Mouse (Mus musculus): ENCODE results near the gene Trp73. TPM values are rescaled to one million over a fixed set of nuclear protein-coding genes. Genes with fewer than 3 reads are reported as not detected.

Gene Trp73
- polyA plus RNA-seq, 1 experiment from 2014 or later = 5.7 TPM

DNA sequence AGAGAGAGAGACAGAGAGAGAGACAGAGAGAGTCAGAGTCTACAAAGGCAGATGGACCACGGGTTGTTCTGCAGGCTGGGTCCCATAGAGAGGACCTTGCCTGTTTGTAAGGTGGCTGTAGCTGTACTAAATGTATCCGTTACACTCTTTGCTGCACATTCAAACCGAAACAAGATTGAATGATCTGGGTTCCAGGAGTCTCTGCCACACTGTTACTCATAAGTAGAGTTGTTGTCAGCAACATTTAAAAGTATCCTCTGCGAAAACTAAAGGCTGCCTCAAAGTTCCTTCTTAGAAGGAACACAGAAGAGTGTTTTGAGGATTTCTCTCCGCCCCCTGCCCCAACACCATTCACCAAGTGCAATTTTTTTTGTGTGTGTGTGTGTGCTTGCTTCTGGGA, 2.9 kb downstream of the Trp73 start:
- Histone ChIP-seq H3K27me3 (replicated peaks; ENCODE audit: control insufficient read depth, insufficient read depth, low read length) (peaks cover 47% of the 10 kb centered on the region), H3K9me3 (ENCODE audit: control insufficient read depth, low read length) (no peaks in the 10 kb centered on the region), H3K27ac (ENCODE audit: low read length) (no peak overlapping the region), H3K36me3 (ENCODE audit: control insufficient read depth, insufficient read depth) (no peaks in the 10 kb centered on the region), H3K4me1 (replicated peaks; ENCODE audit: control insufficient read depth, insufficient read depth, low read length) (peaks cover 24% of the 10 kb centered on the region), H3K4me3 (replicated peaks; ENCODE audit: low read length) (no peak overlapping the region), H3K9ac (replicated peaks; ENCODE audit: low read depth, low read length) (no peak overlapping the region), H3K4me2 (ENCODE audit: low read length) (no peak overlapping the region)
- WGBS = 59% methylated on average over 5 of the region's 5 CpGs
- no peak for ATAC-seq

DNA sequence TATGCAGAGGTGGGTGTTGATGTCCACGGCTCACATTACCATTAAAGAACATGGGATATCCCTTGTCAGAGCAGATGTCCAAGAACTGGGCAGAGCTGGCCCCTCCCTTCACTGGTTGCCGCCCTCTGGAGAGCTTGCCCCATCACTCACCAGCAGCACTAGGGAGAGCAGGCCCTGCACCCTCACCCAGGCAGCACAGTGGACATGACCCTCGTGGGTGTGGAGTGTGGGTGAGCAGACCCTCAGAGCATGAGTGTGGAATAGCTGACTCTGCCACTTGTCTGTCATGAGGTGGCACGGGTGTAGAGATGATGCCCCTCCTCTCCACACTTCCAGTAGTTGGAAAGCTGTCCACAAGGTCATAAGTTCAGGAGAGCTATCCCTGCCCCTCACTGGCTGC, 5.2 kb downstream of the Trp73 start:
- Histone ChIP-seq H3K27ac (ENCODE audit: low read length) (no peak overlapping the region), H3K36me3 (ENCODE audit: control insufficient read depth, insufficient read depth) (no peaks in the 10 kb centered on the region), H3K4me1 (replicated peaks; ENCODE audit: control insufficient read depth, insufficient read depth, low read length) (peaks cover 4% of the 10 kb centered on the region), H3K9ac (replicated peaks; ENCODE audit: low read depth, low read length) (no peak overlapping the region), H3K9me3 (ENCODE audit: control insufficient read depth, low read length) (no peaks in the 10 kb centered on the region), H3K27me3 (replicated peaks; ENCODE audit: control insufficient read depth, insufficient read depth, low read length) (peaks cover 33% of the 10 kb centered on the region), H3K4me3 (replicated peaks; ENCODE audit: low read length) (no peak overlapping the region), H3K4me2 (ENCODE audit: low read length) (no peak overlapping the region)
- 80% methylated on average over 4 of the region's 4 CpGs for whole genome bisulfite sequencing
- ATAC-seq = no peak

DNA sequence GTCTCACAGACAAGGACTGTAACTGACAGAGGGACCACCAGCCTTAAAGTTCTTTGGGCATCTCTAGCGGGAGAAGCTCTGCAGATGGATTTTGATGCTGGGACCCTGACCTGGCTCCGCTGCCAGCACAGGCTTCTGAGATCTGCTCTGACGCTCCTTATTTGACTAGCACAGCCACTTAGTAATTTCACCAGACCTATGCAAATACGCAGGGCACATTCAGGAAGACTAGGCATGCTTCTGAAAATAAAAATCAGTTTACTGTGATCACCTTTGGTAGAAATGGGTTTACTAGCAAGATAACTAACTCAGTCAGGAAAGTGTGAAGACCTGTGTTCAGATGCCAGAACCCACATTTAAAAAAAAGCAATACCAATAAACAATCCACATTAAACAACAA, 8.1 kb downstream of the Trp73 start:
- 77% methylated on average over 4 of the region's 4 CpGs for WGBS
- no peak overlapping the region for H3K27ac ChIP-seq (ENCODE audit: low read length)
- H3K9ac ChIP-seq (replicated peaks; ENCODE audit: low read depth, low read length) = no peak overlapping the region
- H3K4me2 ChIP-seq (ENCODE audit: low read length) = no peak overlapping the region
- no peak for ATAC-seq
- no peak overlapping the region for H3K4me3 ChIP-seq (replicated peaks; ENCODE audit: low read length)
- peaks cover 12% of the 10 kb centered on the region; the same call in 1 of the 2 replicates for H3K27me3 ChIP-seq (replicated peaks; ENCODE audit: control insufficient read depth, insufficient read depth, low read length)
- no peaks in the 10 kb centered on the region for H3K36me3 ChIP-seq (ENCODE audit: control insufficient read depth, insufficient read depth)
- H3K9me3 ChIP-seq (ENCODE audit: control insufficient read depth, low read length) = no peaks in the 10 kb centered on the region
- no peaks in the 10 kb centered on the region for H3K4me1 ChIP-seq (replicated peaks; ENCODE audit: control insufficient read depth, insufficient read depth, low read length)

DNA sequence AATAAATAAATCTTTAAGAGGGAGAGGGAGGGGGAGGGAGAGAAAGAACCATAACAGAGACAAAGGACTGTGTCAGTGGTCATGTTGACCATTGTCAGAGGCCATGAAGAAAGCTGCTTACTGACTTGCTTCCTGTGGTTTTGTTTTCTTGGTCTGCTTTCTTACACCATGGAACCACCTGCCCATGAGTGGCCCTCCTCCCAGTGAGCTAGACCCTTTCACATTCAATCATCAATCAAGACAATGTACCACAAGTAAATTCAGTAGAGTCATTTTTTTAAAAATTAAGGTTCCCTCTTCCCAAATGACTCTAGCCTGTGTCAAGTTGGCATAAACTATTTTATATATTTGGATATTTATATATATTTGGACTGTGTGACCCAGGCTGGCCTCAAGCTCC, 10.1 kb downstream of the Trp73 start:
- Histone ChIP-seq H3K4me1 (replicated peaks; ENCODE audit: control insufficient read depth, insufficient read depth, low read length) (no peaks in the 10 kb centered on the region), H3K4me2 (ENCODE audit: low read length) (no peak overlapping the region), H3K36me3 (ENCODE audit: control insufficient read depth, insufficient read depth) (no peaks in the 10 kb centered on the region), H3K9me3 (ENCODE audit: control insufficient read depth, low read length) (no peaks in the 10 kb centered on the region), H3K27me3 (replicated peaks; ENCODE audit: control insufficient read depth, insufficient read depth, low read length) (peaks cover 3% of the 10 kb centered on the region; the same call in 1 of the 2 replicates), H3K4me3 (replicated peaks; ENCODE audit: low read length) (no peak overlapping the region), H3K9ac (replicated peaks; ENCODE audit: low read depth, low read length) (no peak overlapping the region), H3K27ac (ENCODE audit: low read length) (no peak overlapping the region)
- ATAC-seq = no peak

DNA sequence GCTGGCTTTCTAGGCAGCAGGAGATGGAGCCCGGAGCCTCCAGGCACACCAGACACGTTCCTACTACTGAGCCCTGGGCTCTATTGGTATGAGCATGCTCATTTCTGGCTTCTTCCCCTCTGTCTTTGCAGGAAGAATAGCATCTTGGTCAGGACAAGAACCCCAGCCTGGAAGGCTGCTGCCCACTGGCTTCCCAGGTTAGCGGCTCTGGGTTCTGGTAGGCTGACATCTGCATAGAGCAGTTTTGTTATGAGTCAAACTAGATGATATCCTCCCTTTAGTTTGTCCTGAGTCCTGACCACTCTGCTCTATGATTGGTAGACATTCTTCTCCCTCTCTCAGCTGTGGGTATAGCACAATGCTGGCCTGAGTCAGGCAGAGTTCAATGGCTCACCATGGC, 12.7 kb downstream of the Trp73 start:
- no peak overlapping the region for H3K4me3 ChIP-seq (replicated peaks; ENCODE audit: low read length)
- H3K9ac ChIP-seq (replicated peaks; ENCODE audit: low read depth, low read length) = no peak overlapping the region
- no peaks in the 10 kb centered on the region for H3K4me1 ChIP-seq (replicated peaks; ENCODE audit: control insufficient read depth, insufficient read depth, low read length)
- H3K9me3 ChIP-seq (ENCODE audit: control insufficient read depth, low read length) = no peaks in the 10 kb centered on the region
- H3K27ac ChIP-seq (ENCODE audit: low read length) = no peak overlapping the region
- peaks cover 3% of the 10 kb centered on the region; the same call in 1 of the 2 replicates for H3K27me3 ChIP-seq (replicated peaks; ENCODE audit: control insufficient read depth, insufficient read depth, low read length)
- H3K4me2 ChIP-seq (ENCODE audit: low read length) = no peak overlapping the region
- no peaks in the 10 kb centered on the region for H3K36me3 ChIP-seq (ENCODE audit: control insufficient read depth, insufficient read depth)
- 73% methylated on average over 3 of the region's 3 CpGs for whole genome bisulfite sequencing
- no peak for ATAC-seq

DNA sequence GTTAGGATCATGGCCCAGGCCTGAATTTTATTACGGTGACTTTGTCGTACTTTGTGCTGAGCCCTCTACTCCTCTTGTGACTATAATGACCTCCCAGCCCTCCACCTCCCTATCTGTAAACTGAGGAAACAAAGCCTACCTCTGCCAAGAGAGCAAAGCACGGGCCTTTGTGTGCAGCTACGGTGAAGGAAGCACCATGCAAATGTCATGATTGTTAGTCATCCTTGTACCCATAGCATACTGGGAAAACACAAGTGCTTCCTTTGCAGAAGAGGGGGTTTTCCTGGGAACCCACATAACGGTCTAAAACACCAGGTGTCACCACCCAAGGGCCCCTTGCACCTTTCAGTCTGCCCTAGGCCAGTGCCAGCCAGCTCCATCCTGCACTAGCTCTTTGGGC, 14.8 kb downstream of the Trp73 start:
- Histone ChIP-seq H3K27me3 (replicated peaks; ENCODE audit: control insufficient read depth, insufficient read depth, low read length) (peaks cover 3% of the 10 kb centered on the region; the same call in 1 of the 2 replicates), H3K9me3 (ENCODE audit: control insufficient read depth, low read length) (no peaks in the 10 kb centered on the region), H3K36me3 (ENCODE audit: control insufficient read depth, insufficient read depth) (no peaks in the 10 kb centered on the region), H3K4me3 (replicated peaks; ENCODE audit: low read length) (no peak overlapping the region), H3K4me1 (replicated peaks; ENCODE audit: control insufficient read depth, insufficient read depth, low read length) (no peaks in the 10 kb centered on the region), H3K4me2 (ENCODE audit: low read length) (no peak overlapping the region), H3K9ac (replicated peaks; ENCODE audit: low read depth, low read length) (no peak overlapping the region), H3K27ac (ENCODE audit: low read length) (no peak overlapping the region)
- WGBS = 69% methylated on average over 5 of the region's 5 CpGs
- ATAC-seq = no peak

DNA sequence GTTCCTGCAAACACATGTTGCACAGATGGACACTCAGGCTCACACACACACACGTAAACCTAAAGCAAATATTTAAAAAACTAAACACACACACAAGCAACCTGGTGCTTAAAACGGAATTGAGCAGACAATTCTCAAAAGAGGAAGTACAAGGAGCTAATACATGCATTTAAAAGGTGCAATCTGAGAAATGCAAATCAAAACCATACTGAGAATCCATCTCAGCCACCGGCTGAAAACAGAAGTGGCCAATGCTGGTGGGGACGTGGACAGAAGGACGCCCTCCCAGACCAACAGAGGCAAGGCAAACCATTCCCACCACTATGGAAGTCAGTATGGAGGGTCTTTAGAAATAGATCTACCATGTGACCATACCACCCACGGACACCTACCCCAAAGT, 16.5 kb downstream of the Trp73 start:
- WGBS = 86% methylated on average over 6 of the region's 6 CpGs
- ATAC-seq = no peak
- no peak overlapping the region for H3K4me2 ChIP-seq (ENCODE audit: low read length)
- H3K27me3 ChIP-seq (replicated peaks; ENCODE audit: control insufficient read depth, insufficient read depth, low read length) = peaks cover 3% of the 10 kb centered on the region; the same call in 1 of the 2 replicates
- no peak overlapping the region for H3K4me3 ChIP-seq (replicated peaks; ENCODE audit: low read length)
- H3K27ac ChIP-seq (ENCODE audit: low read length) = no peak overlapping the region
- no peaks in the 10 kb centered on the region for H3K36me3 ChIP-seq (ENCODE audit: control insufficient read depth, insufficient read depth)
- no peaks in the 10 kb centered on the region for H3K9me3 ChIP-seq (ENCODE audit: control insufficient read depth, low read length)
- H3K4me1 ChIP-seq (replicated peaks; ENCODE audit: control insufficient read depth, insufficient read depth, low read length) = no peaks in the 10 kb centered on the region
- H3K9ac ChIP-seq (replicated peaks; ENCODE audit: low read depth, low read length) = no peak overlapping the region

DNA sequence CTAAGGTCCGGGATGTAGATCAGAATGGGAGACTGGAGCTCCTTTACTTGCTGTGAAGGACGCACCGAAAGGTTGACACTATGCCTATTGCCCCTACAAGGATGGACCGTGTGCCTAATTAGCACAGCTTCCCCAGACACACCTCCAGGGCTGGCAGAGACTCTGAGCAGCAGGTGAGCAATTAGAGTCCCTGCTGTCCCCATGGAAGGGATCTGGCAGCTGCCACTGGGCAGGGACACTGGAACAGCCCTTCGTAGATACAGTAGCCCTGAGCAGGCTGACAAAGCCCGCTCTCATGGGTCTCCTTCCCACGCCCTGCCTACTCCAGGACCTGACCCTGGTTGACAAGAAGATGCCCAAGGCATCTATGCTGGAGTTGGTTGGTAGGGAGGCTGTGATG, 17.6 kb downstream of the Trp73 start:
- Histone ChIP-seq H3K36me3 (ENCODE audit: control insufficient read depth, insufficient read depth) (no peaks in the 10 kb centered on the region), H3K4me3 (replicated peaks; ENCODE audit: low read length) (no peak overlapping the region), H3K27ac (ENCODE audit: low read length) (no peak overlapping the region), H3K9me3 (ENCODE audit: control insufficient read depth, low read length) (no peaks in the 10 kb centered on the region), H3K9ac (replicated peaks; ENCODE audit: low read depth, low read length) (no peak overlapping the region), H3K27me3 (replicated peaks; ENCODE audit: control insufficient read depth, insufficient read depth, low read length) (no peaks in the 10 kb centered on the region), H3K4me2 (ENCODE audit: low read length) (no peak overlapping the region), H3K4me1 (replicated peaks; ENCODE audit: control insufficient read depth, insufficient read depth, low read length) (no peaks in the 10 kb centered on the region)
- WGBS = 69% methylated on average over 7 of the region's 7 CpGs
- ATAC-seq = no peak

DNA sequence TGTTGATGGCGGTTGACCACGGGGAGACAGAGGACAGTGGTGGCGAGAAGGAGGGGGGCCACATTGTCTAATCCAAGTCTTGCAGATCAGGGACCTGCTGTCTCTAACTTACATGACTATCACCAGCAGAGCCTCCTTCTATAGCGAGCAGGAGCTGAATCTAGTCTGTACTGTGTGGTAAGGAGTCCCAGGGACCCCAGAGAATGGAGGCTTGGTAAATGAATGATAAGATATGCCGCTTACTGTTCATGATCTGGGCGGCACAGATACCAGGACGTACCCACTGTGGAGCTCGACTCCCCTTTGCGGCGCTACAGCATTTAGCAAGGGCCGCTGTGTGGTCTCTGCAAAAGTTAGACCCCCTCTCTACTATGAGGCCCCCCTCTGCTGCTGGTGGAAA, 18.2 kb downstream of the Trp73 start:
- Histone ChIP-seq H3K27me3 (replicated peaks; ENCODE audit: control insufficient read depth, insufficient read depth, low read length) (no peaks in the 10 kb centered on the region), H3K4me2 (ENCODE audit: low read length) (no peak overlapping the region), H3K4me1 (replicated peaks; ENCODE audit: control insufficient read depth, insufficient read depth, low read length) (no peaks in the 10 kb centered on the region), H3K36me3 (ENCODE audit: control insufficient read depth, insufficient read depth) (no peaks in the 10 kb centered on the region), H3K9me3 (ENCODE audit: control insufficient read depth, low read length) (no peaks in the 10 kb centered on the region), H3K4me3 (replicated peaks; ENCODE audit: low read length) (no peak overlapping the region), H3K9ac (replicated peaks; ENCODE audit: low read depth, low read length) (no peak overlapping the region), H3K27ac (ENCODE audit: low read length) (no peak overlapping the region)
- ATAC-seq = no peak
- WGBS = 62% methylated on average over 11 of the region's 11 CpGs

DNA sequence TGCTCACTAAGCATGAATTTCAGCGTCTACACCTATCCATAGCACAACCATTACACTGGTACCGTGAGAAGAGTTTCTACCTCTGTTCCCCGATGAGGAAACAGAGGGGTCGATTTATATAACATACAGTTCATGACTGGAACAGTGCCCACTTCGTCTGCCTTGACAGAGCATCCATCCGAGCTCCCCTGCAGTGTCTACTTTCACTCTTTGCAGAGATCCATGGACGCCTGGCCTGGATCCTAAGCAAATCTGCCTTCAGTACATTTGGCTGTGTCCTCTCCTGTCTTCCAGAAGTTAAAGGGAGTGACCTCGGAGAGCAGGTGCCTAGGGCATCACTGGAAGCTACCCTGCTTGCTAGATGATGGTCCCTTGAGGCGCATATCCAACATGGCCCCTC, 20.8 kb downstream of the Trp73 start:
- no peak for ATAC-seq
- H3K4me2 ChIP-seq (ENCODE audit: low read length) = no peak overlapping the region
- WGBS = 79% methylated on average over 9 of the region's 9 CpGs
- no peaks in the 10 kb centered on the region for H3K4me1 ChIP-seq (replicated peaks; ENCODE audit: control insufficient read depth, insufficient read depth, low read length)
- H3K9ac ChIP-seq (replicated peaks; ENCODE audit: low read depth, low read length) = no peak overlapping the region
- no peaks in the 10 kb centered on the region for H3K36me3 ChIP-seq (ENCODE audit: control insufficient read depth, insufficient read depth)
- no peaks in the 10 kb centered on the region for H3K9me3 ChIP-seq (ENCODE audit: control insufficient read depth, low read length)
- no peaks in the 10 kb centered on the region for H3K27me3 ChIP-seq (replicated peaks; ENCODE audit: control insufficient read depth, insufficient read depth, low read length)
- no peak overlapping the region for H3K4me3 ChIP-seq (replicated peaks; ENCODE audit: low read length)
- H3K27ac ChIP-seq (ENCODE audit: low read length) = no peak overlapping the region

Data from forebrain, embryonic 16.5 days (tissue).